Mouse (Mus musculus): ENCODE measurements around the gene Slc39a8.

The Slc39a8 gene

DNA sequence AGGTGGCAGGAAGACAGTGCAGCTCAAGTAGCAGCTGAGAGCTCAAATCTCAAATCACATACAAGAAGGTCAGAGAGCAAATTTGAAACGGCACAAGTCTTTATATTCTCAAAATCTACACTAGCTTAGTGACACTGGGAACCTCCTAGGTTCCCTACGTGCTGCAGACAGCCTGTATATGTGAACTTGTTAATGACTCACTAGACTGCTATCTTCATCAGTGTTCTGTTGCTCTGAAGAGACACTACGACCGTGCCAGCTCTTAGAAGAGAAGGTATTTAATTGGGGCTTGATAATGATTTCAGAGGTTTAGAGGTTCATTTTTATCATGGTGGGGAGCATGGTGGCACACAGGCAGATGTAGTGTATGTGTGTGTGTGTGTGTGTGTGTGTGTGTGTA lies 94.2 kb downstream of the Slc39a8 start:
- no peak for DNase-seq

DNA sequence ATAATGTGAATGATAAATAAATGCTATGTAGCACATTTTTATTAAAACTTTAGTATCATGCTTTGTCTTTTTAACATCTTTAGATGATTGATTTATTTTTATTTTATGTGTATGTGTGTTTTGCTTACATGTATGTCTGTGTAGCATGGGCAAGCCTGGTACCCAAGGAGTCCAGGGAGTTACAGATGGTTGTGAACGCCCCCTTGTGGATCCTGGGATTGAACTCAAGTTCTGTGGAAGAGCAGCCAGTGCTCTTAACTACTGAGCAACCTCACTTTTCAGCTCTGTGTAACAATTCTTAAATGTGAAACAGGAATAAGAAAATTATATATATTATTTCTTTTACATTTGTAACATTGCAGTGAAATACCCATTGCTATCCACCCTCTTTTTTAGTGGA lies 101.7 kb downstream of the Slc39a8 start:
- DNase-seq = no peak

DNA sequence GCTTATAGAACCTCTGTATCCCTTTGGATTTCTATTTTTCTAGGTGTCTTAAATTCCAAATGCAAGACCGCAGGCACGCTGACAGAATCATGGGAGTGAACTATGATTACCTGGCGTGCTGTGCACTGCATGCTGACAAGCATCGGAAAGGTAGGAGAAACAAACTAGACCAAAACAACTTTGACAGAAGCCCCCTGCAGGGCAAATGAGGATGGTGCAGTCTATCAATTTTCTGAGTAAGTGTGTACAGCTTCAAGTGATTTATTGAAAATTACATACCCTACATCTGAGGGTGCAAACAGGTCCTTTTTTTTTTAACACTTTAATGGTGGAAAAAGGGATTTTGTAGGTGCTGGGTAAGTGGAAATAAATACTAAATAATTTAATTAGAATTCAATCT lies 103.1 kb downstream of the Slc39a8 start:
- DNase-seq = no peak

DNA sequence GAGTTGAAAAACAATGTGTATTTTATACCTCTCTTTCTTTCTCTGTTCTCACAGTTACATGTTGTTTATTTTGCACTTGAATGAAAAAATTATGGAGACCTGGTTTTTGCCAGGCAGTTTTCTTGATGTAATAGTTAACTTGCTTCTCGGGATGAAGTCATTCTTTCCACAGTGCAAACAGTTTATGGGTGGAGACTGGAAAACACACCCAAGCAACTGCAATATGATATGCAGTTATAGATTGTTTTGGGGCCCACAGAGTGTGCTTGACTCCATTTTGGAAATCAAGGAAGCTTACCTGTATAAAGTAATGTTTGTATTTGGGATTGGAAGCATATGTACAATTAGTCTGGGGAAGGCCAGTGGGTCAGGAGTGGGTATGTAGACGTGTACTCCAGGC lies 112.4 kb downstream of the Slc39a8 start:
- no peak for DNase-seq
